Mouse (Mus musculus): ENCODE data around the gene Deaf1. TPM values are rescaled to one million over a fixed set of nuclear protein-coding genes. Genes with fewer than 3 reads are reported as not detected.

The Deaf1 gene
- 10 to 100 TPM; 24.3 to 35.7 TPM for total RNA-seq (2023)

GRCm38 (mm10) chr7:141327469-141328372 lies at the start of gene Deaf1, which contains the start of gene Tmem80:
Gene Deaf1, minus strand, starts transcription at chr7:141327690.
Gene Tmem80, plus strand, starts transcription at chr7:141327739.

GRCm38 (mm10) chr7:141338576-141339131 lies 11.2 kb upstream of the Deaf1 start, which contains the start of gene Eps8l2:
Gene Eps8l2, plus strand, starts transcription at chr7:141338880.

GRCm38 (mm10) chr7:141291921-141292582 lies 35.4 kb downstream of the Deaf1 start, which contains the start of gene Drd4:
Gene Drd4, plus strand, starts transcription at chr7:141292006.

GRCm38 (mm10) chr7:141278766-141279590 lies 48.5 kb downstream of the Deaf1 start, which contains the start of gene Sct:
Gene Sct, minus strand, starts transcription at chr7:141279133.

GRCm38 (mm10) chr7:141276546-141276945 lies 50.9 kb downstream of the Deaf1 start, which contains the start of gene Cdhr5:
Gene Cdhr5, minus strand, starts transcription at chr7:141276786.

GRCm38 (mm10) chr7:141265739-141266561 lies 61.5 kb downstream of the Deaf1 start, which contains the start of gene Irf7:
Gene Irf7, minus strand, starts transcription at chr7:141266481.

Other genes with a start within 250 kb of the Deaf1 start
- gene Pkp3, start 249.5 kb downstream of the Deaf1 start, total RNA-seq (2023), result 1 to 10 TPM; 3.7 to 4.0 TPM
- 1 to 10 TPM; 5.3 to 6.2 TPM for gene Sigirr, start 227.1 kb downstream of the Deaf1 start, total RNA-seq (2023)
- not detected for gene Ano9, start 209.9 kb downstream of the Deaf1 start, total RNA-seq (2023)
- gene Ptdss2, start 205.3 kb downstream of the Deaf1 start, total RNA-seq (2023), result 10 to 100 TPM; 20.7 to 23.3 TPM
- 10 to 100 TPM; 83.3 to 88.8 TPM for gene Rnh1, start 154.8 kb downstream of the Deaf1 start, total RNA-seq (2023)
- 10 to 100 TPM; 25.7 to 32.3 TPM for gene Hras, start 133.7 kb downstream of the Deaf1 start, total RNA-seq (2023)
- gene Lrrc56, start 133.5 kb downstream of the Deaf1 start, total RNA-seq (2023), result 1 to 10 TPM; 3.9 to 6.0 TPM
- gene Lmntd2, start 113.6 kb downstream of the Deaf1 start, total RNA-seq (2023), result not detected
- 1 to 10 TPM; 4.7 to 7.6 TPM for gene Rassf7, start 111.8 kb downstream of the Deaf1 start, total RNA-seq (2023)
- 10 to 100 TPM; 70.9 to 73.3 TPM for gene Phrf1, start 98.9 kb downstream of the Deaf1 start, total RNA-seq (2023)
- 10 to 100 TPM; 36.2 to 42.0 TPM for gene Irf7, start 61.2 kb downstream of the Deaf1 start, total RNA-seq (2023)
- gene Cdhr5, start 50.9 kb downstream of the Deaf1 start, total RNA-seq (2023), result not detected
- not detected for gene Sct, start 48.6 kb downstream of the Deaf1 start, total RNA-seq (2023)
- not detected for gene Drd4, start 35.7 kb downstream of the Deaf1 start, total RNA-seq (2023)
- 10 to 100 TPM in 1 of 2 experiments, 1 to 10 TPM in 1; 8.5 to 11.1 TPM for gene Tmem80, start within 50 bp of the Deaf1 start, total RNA-seq (2023)
- under 1 TPM; 0.26 to 0.60 TPM for gene Eps8l2, start 11.2 kb upstream of the Deaf1 start, total RNA-seq (2023)
- 100 to 1,000 TPM; 644 to 676 TPM for gene Taldo1, start 64.5 kb upstream of the Deaf1 start, total RNA-seq (2023)
- gene Gatd1, start 86.4 kb upstream of the Deaf1 start, total RNA-seq (2023), result 10 to 100 TPM; 20.7 to 21.1 TPM
- gene Cend1, start 101.8 kb upstream of the Deaf1 start, total RNA-seq (2023), result not detected
- 10 to 100 TPM; 13.1 to 17.9 TPM for gene Slc25a22, start 110.2 kb upstream of the Deaf1 start, total RNA-seq (2023)
- gene Pidd1, start 116.3 kb upstream of the Deaf1 start, total RNA-seq (2023), result 10 to 100 TPM; 14.4 to 16.1 TPM
- 100 to 1,000 TPM; 767 to 918 TPM for gene Rplp2, start 119.7 kb upstream of the Deaf1 start, total RNA-seq (2023)
- 10 to 100 TPM; 73.0 to 87.7 TPM for gene Pnpla2, start 127.5 kb upstream of the Deaf1 start, total RNA-seq (2023)
- 1 to 10 TPM; 3.7 to 8.1 TPM for gene Cracr2b, start 133.4 kb upstream of the Deaf1 start, total RNA-seq (2023)
- gene Cd151, start 139.7 kb upstream of the Deaf1 start, total RNA-seq (2023), result 10 to 100 TPM; 11.9 to 15.1 TPM
- 10 to 100 TPM; 12.5 to 14.0 TPM for gene Polr2l, start 147.4 kb upstream of the Deaf1 start, total RNA-seq (2023)
- gene Tspan4, start 147.6 kb upstream of the Deaf1 start, total RNA-seq (2023), result 1 to 10 TPM; 3.2 TPM
- 10 to 100 TPM; 20.7 to 21.3 TPM for gene Chid1, start 212.2 kb upstream of the Deaf1 start, total RNA-seq (2023)
- gene Ap2a2, start 234.5 kb upstream of the Deaf1 start, total RNA-seq (2023), result 10 to 100 TPM; 95.5 to 97.7 TPM